Mouse (Mus musculus): ENCODE data around the gene Tmem203.

Gene Tmem203

DNA sequence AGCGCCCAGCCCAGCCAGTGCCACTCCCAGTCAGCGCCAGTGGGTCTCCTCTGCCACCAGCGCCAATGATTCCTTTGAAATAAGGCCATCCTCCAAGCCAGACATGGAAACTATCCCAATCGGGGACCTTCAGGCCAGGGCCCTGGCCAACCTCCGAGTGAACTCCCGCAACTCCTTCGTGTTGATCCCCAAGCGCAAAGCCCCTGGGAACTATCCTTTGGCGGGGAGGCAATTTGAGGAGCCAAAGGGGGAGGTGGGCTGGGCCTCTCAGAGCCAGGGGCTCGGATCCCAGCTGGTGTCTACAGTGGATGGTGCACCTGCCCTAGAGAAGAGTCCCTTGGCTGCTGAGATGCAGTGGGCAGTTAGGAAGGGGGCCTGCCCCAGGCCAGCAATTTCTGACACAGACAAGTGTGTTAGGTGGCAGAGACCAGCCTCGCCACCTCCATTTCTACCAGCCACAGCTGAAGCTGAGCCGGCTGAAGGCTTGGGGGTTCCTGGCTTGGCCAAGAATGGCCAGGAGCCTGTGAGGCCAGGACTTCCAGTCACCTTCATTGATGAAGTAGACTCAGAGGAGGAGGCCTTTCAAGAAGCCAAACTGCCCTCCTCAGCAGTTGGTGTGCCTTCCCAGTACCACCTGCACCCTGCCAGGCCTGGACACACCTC is 8.5 kb downstream of the Tmem203 start:
- no peak for DNase-seq (ENCODE audit: low spot score)

GRCm38 (mm10) chr2:25264286-25264660 is 9.0 kb downstream of the Tmem203 start:
- no peak for DNase-seq (ENCODE audit: low spot score)

DNA sequence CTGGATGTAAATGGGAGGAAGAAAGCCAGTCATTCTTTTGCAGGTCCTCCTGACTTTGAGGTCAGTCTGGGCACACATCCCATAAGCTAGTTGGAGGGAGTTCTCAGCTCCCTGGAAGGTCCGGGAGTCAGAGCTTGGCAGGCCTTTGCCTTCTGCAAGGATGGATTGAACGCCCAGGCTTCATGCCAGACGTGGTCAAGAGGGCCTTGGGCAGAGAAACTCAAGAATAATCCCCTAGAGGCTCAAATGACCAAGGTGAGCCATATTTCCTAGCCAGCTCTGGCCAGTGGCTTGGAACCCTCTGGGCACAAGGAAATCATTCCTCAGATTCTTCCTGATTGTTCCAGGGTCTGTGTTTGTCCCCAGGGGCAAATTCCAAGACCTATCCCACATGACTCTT is 9.6 kb downstream of the Tmem203 start:
- no peak for DNase-seq (ENCODE audit: low spot score)

GRCm38 (mm10) chr2:25265897-25266656 is 10.8 kb downstream of the Tmem203 start:
- no peak for DNase-seq (ENCODE audit: low spot score)

GRCm38 (mm10) chr2:25266720-25267119 is 11.5 kb downstream of the Tmem203 start:
- DNase-seq (ENCODE audit: low spot score), result no peak

- no peak for DNase-seq (ENCODE audit: low spot score)
Observed at GRCm38 (mm10) chr2:25267241-25267640, 12.0 kb downstream of the Tmem203 start.

DNA sequence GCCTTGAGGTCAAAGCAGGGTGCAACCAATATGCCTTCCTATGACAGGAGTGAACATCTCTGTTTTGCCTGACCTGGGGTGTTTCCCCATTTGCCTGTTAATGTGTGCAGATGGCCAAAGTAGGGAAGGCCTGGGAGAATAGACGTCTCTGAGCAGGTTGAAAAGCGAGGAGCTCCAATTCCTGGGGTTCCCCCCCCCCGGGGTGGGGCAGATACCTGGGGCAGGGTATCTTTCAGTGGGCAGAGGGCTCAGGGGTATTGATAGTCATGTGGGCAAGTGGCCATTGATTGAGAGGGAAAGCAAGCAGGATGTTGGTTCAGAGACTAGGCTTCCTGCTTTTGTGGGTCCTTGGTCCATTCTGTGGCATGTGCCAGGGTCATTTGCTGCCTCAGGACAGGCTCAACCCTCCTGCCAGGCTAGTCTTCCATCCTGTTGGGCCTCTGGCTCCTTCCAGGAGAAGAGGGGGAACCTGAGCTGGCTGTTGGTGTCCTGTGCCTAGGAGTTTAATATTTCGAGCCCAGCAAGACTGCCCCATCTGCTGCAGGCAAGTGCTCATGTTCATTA is 12.6 kb downstream of the Tmem203 start:
- DNase-seq (ENCODE audit: low spot score), result no peak

DNA sequence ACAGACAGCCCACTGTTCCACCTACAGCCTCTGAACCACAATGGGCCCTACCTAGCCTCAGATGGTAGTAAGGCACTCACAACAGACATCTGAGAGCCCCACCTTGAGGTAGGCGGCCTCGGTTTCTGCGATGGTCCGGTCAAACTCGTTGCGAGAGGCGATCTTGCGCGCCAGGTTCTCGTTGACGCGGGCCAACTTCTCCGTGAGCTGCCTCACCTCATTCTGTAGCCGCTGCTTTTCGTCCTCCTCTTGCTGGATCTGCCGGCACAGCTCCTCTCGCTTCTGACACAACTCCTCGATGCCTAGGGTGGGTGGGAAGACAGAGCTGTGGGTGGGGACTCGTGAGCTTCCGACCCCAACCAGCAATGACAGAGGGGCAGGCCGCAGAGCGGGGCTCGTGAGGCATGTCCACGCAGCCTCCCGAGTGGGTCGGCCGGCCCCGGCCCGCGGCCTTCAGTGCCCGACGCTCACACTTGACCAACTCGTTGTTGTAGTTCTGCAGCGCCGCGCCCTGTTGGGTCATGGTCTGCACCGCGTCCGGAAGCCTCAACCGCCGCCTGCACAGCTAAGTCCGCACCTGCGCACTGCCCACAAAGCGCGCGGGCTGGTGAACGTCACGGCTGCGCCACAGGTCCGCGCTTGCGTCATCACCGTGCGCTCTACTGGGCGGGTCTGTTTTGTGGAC is 16.7 kb downstream of the Tmem203 start, which contains the start of the genes Ssna1 and Anapc2:
Ssna1 (minus strand) TSS at position 612 of the 685 bp plus-strand sequence.
Anapc2 (plus strand) TSS at position 652 of the 685 bp plus-strand sequence.
- DNase-seq (ENCODE audit: low spot score), result peak; percentile 96

- DNase-seq (ENCODE audit: low spot score), result no peak
Observed at GRCm38 (mm10) chr2:25272515-25272914, 17.3 kb downstream of the Tmem203 start.

GRCm38 (mm10) chr2:25273010-25273409 is 17.8 kb downstream of the Tmem203 start:
- no peak for DNase-seq (ENCODE audit: low spot score)

DNA sequence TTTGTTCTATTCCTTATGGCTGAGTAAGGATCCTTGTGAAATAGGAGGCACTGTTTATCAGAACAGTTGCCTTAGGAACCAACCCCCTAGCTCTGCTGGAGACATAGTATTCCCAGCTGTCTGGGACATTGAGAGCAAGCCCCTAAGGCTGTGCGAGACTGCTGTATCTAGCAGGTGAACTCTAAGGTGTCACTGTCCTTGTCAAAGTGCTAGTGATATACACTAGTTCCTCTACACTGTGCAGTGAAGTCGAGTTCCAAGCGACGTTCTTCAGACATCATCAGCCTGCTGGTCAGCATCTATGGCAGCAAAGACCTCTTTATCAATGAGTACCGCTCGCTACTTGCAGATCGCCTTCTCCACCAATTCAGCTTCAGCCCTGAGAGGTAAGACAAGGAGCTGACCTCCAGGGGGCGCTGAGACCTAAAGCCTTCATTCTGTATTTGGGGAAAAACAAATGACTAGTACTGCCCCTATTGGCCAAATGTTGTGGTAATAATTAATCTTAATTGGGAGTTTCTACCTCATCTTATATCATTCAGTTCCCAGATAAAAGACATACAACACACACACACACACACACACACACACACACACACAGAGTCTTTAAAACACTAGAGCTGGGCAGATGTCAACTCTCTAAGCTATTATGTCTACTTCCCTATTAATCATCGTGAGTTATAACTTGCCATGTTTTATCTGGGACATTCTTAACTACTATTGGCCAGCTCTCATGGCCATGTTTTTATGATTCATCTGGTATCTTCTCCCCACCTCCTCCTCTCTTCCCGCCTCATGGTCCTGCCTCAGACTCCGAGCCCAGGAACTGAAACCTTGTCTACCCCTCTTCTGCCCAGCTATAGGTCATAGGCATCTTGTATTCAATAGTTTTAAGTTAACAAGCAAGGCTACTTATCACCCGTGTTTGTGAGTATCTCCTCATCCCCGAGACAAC is 24.0 kb downstream of the Tmem203 start:
- no peak for DNase-seq (ENCODE audit: low spot score)

- no peak for DNase-seq (ENCODE audit: low spot score)
Observed at GRCm38 (mm10) chr2:25285551-25285950, 30.3 kb downstream of the Tmem203 start.

- DNase-seq (ENCODE audit: low spot score), result no peak
Observed at GRCm38 (mm10) chr2:25286314-25286713, 31.1 kb downstream of the Tmem203 start.

DNA sequence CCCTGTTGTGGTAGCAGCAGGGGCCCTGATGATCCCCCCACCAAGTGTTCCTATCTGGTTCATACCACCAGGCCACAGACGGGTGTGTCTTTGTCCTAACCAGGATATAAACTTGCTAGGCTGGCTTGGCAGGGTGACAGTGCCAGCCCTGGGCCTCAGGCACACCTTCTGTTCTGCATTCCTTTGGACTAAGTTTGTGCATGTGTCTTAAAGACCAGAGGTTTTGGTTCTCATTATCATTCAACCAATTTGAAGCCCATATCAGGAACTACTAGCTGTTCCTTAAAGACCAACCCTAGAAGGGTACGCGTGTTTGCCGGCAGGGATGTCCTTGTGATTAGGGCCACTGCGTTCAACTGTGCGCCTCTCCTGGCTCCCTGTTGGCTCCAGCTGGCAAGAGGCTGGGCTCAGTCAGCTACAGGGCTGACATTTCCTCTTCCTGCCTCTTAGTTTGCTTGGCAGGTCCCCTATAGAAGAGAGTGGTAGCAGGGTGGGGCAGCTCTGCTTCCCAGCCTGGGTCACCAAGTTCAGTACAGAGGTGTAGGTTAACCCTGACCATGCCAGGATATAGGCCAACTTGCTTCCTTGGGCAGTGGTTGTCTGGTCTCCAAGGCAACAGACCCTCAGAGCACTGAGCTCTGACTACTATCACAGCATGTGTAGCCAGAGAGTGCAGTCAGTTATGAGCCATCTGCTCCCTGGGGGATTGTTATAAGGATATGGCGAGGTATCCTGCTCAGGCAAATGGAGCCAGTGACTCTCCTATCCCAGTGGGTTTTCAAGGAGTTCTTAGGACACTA is 31.8 kb downstream of the Tmem203 start:
- DNase-seq (ENCODE audit: low spot score), result no peak

GRCm38 (mm10) chr2:25287927-25288649 is 32.8 kb downstream of the Tmem203 start, which contains the start of gene Tmem210:
Tmem210 (plus strand) TSS chr2:25288145.
- no peak for DNase-seq (ENCODE audit: low spot score)

DNA sequence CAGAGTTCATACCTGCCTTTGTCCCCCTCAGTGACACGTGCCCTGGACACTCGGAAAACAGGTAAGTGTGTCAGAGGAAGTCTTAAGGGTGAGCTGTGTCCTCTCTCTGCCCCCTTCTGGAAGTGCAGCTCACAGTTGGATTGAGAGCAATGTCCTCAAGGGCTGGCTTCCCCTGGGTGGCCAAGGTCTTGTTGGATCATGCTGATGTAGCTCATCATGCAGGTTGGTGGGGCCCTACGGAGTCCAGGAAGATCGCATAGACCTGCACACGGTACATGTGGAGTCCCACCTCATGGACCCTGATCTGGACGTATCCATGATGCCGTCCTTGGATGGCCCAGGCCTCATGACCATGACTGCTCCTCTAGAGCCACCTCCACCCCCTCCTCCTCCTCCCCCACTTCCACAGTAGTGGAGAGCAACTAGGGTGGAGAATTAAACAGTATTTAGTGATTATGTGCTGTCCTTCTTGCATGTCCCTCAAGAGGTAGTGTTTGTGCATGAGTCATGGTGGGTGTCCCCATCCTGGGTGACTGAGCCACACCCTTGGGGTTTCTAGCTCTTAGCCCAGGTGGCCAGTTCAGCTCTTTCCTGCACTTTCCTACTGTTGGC is 33.6 kb downstream of the Tmem203 start:
- DNase-seq (ENCODE audit: low spot score), result no peak

DNA sequence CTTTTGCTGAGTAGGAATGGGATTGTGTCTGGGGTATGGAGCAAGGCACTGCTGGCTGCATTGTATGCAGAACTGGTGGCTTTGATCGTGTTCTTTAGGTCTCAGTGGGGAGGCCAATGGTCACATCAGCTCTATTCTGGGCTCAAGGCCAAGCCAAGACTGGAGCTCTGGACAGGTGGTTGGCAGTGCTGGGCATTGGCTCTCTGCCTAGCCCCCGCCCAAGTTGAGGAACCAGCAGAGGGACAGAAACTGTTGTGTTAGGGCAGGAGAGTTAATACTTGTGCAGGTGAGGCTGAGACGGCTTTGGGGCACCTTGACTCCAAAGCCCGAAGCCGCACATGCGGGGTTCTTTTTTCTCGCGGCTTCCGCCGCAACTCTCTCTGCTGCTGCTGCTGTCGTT is 34.4 kb downstream of the Tmem203 start, which contains the start of gene Lrrc26:
Lrrc26 (plus strand) TSS at position 265 of the 400 bp plus-strand sequence.
- DNase-seq (ENCODE audit: low spot score), result no peak

GRCm38 (mm10) chr2:25290101-25290815 is 35.0 kb downstream of the Tmem203 start:
- no peak for DNase-seq (ENCODE audit: low spot score)

DNA sequence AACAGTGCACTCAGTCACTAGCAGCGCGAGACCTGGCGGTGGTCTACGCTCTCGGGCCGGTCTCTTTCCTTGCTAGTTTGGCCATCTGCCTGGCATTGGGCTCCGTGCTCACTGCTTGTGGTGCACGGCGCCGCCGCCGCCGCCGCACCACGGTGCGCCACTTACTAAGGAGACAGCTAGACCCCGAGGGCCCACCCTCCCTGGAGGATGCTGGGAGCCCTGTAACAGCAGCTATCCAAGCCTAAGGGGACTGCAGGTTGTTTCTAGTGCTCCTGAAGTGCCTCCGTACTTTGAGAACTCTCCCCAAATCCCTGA is 35.5 kb downstream of the Tmem203 start:
- DNase-seq (ENCODE audit: low spot score), result no peak

All from left cerebral cortex, adult 11 months (tissue).